Mouse (Mus musculus): Measurements from ENCODE around the gene Fbxo28.

- TF ChIP-seq POLR2A (IDR thresholded peaks at IDR 0.05; ENCODE audit: low read depth, low read length) (no peak), CTCF (IDR thresholded peaks at IDR 0.05; ENCODE audit: extremely low read depth, insufficient read length, insufficient replicate concordance, low read depth, low read length) (no peak)
Observed at GRCm38 (mm10) chr1:182358133-182358532, 16.7 kb upstream of the Fbxo28 start.

Data from small intestine, adult 2 months (tissue).